Mouse (Mus musculus) 3134 (cell line): ENCODE results near the gene Sf3a2.
"Not testable (repeated sequence)": the region's sequence is repeated elsewhere in the genome, so short reads cannot be mapped to it uniquely, and the experiment has no call there.

Experiments used
- DNase-seq: peaks from one replicate; pipeline ENCODE4 v3.0.0-alpha.2; 2011; ENCODE audit warnings: low spot score; ENCODE audit not compliant: insufficient read length; ENCODE audit errors: extremely low read depth

Sf3a2 gene

DNA sequence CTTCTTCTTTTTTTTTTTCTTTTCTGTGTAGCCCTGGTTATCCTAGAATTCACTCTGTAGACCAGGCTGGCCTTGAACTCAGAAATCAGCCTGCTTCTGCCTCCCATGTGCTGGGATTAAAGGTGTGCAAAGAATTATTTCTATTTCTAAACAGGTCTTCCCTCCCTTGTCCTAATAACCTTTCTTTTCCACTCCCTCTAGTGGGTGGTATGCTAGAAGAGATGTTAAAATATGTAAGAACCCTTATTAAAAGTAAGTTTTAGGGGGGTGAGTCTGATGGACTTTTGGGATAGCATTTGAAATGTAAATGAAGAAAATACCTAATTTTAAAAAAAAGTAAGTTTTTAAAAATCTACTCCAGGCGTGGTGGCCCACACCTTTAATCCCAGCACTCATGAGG, 25.3 kb downstream of the Sf3a2 start:
- no peak for DNase-seq

DNA sequence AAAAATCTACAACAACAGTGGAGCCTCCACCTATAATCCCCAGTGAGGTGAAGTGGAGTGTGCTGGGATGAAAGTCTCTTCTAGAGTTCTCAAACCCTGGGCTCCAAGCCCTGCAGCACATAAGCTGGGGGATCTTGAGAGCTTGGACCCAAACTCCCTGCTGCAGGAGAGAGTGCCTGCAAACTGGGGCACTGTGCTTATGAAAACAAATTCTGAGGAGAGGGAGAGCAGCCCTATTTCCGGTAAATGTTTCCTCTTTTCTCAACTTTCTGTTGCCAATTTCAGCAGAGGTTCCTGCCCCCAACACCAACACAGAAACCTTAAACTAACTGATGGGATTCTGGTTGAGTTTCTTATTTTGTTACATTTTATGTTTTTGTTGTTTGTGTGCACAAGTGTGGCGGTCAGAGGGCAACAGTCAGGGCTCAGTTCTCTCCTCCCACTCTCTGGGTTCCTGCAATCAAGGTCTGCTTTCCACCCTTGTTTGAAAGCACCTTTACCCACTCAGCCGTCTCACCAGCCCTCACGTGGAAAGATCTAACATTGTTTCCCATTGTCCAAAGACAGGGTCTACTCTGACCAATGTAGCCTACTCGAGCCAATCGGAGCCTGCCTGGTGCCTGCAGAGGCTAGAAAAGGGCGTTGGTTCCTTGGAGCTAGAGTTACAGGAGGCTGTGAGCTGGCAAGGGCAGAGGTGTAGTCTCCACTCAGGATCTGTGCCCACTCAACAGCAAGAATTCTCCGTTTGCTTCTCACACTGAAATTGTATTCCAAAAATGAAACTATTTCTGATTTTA, 26.0 kb downstream of the Sf3a2 start:
- peak; percentile 41 for DNase-seq

GRCm38 (mm10) chr10:80824827-80825226, 26.8 kb downstream of the Sf3a2 start:
- no peak for DNase-seq

- DNase-seq = peak; percentile 97
Measured at GRCm38 (mm10) chr10:80826151-80827062, 28.4 kb downstream of the Sf3a2 start, which contains the start of gene Oaz1. Gene Oaz1 (plus strand): TSS chr10:80826656.

DNA sequence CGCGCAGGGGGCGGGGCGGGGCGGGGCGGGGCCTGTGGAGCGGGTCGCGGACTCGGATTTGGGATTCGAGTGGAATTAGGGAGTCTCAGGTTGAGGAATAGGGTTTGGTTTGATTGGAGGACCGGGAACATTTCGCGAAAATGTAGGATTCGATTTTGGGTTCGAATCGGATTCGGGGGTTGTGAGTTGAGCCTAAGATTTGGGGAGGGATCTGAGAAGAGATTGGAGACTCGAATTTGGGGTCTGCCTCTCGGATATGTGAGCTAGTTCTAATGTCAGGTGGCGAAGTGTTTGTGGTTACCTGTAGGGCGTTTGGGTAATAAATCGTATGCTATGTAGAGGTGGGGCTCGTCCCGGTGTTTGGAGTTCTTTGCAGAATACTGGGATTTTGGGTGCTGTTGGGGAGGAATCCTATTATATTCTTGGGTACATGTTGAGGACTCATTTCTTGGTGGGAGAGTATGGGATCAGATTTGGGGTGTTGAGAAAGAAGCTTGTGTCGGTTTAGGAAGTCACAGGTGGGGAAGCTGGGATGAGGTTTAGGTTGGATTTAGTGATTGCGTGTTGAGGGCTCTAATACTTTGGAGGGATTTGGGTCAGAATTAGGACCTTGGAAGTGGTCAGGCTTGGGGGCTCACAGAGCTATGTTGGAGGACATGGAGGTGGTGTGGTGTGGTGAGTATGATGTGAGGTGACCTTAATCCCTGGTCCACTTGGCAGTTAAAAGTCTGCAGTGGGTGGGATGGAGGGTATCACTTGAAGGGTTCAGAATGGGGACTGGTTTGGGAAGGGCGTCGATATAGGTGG, 29.3 kb downstream of the Sf3a2 start:
- no peak for DNase-seq

DNA sequence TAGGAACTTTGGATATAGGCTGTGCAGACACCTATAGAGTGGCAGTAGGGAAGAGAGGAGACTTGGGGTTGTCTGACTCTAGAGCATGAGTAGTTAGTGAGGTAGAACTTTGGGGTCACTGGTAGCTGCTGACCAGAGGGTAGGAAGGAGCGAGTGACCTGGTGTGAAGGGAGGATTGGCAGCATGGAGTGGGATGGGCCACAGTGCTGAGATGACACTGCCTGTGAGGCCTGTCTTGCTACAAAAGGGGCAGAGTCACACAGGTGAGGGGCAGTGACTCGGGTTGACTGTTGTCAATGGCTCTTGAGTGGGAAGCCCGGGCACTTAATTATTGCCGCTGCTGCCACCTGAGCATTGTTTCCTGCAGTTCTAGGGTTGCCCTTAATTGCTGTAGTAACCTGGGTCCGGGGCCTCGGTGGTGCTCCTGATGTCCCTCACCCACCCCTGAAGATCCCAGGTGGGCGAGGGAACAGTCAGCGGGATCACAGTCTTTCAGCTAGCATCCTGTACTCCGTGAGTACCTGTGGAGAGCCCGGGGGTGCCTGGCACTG, 29.9 kb downstream of the Sf3a2 start:
- DNase-seq = no peak

- not testable (repeated sequence) for DNase-seq
Measured at GRCm38 (mm10) chr10:80828587-80828986, 30.6 kb downstream of the Sf3a2 start.

DNA sequence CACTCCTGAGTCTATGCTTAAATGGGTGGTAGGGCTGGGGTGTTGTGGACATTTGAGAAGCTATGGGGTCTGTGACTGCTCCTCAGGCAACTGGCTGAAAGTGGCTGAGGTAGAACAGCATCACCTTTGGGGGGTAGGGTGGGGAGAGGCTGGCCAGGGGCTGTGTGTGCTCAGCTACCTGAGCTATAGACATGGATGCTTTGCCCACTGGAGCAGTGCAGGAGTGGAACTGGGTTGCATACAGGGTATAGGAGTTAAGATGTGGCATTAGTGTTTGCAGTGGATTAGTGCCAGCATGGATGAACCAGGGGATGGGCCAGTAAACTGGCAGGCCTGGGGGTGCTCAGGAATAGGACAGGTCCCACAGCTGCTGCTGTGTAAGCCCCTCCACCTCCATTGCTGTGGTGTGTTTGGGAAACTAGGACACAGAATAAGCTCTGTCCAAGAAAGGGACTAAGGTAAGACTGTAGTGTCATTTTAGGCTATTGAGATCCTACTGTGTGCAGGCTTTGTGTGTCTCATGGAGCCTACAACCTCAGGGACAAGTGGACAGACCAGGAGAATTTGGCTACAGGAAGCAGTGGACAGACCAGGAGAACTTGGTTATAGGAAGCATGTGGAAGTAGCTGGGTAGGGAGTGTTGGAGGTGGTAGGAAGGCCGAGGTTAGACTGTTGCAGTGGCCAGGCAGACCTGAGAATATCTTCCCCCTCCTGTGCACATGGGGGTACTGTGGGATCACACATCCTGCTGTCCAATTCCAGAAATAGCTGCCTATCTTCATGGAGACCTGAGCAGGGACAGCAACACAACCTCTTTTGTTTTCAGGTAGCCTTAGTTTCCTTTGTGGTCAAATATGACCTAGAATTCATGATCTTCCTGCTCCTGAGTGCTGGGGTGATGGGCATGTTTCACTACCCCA, 31.6 kb downstream of the Sf3a2 start:
- DNase-seq = no peak

DNA sequence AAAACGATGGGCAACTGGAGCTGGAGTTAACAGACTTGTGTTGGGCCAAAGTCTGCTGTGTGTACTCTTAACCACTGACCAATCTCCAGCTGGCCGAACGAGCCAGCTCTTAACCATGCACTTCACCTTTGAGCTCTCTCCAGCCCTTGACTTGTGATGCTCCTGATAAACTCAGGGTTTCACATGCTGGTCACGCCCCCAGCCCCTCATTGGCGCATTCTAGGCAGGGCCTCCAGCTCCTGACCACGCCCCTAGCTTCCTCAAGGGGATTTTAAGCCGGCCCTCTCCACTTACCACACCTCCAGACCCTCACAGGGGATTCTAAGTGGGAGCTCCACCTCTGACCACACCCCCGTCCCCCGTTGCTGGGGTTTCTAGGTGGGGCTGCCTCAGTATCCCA, 33.1 kb downstream of the Sf3a2 start:
- peak; percentile 47 for DNase-seq

GRCm38 (mm10) chr10:80832818-80833217, 34.8 kb downstream of the Sf3a2 start:
- DNase-seq = no peak

- no peak for DNase-seq
Measured at GRCm38 (mm10) chr10:80835617-80836016, 37.6 kb downstream of the Sf3a2 start.

DNA sequence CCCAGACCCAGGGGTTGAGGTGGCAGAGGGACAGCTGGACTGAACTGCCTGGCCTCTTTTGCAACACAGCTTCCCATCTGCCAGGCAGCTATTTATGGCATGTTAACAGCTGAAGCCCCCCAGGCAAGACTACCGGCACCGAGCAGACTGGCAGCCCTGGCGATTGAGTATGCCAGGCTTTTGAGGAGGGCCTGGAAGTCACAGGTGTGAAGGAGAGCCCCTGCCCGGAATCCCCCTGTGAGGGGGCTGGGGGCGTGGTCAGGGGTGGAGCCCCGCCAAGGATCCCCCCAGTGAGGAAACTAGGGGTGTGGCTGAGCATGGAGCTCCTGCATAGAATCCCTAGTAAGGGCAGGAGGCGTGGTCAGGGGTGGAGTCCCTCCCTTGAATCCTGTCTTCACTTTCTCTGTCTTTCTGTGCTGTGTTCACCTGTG, 39.0 kb downstream of the Sf3a2 start:
- no peak for DNase-seq

DNA sequence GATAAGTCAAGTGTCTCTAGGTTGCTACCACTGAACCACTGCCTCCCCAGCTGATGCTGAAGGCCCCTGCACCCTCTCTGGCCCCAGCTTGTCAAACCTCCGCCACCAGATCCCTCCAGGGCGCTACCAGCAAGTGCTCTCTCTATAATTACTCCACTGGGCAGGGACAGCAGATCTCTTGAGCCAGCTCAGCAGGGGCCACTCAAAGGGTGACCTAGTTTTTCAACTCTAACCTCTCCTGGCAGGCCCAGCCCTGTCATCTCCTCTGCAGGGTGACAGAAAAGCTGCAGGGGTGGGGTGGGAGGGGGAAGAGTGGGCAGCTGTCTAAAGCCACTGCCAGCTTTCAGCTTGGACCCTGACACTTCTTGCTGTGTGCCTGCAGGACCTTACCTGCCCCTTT, 39.8 kb downstream of the Sf3a2 start:
- no peak for DNase-seq

DNA sequence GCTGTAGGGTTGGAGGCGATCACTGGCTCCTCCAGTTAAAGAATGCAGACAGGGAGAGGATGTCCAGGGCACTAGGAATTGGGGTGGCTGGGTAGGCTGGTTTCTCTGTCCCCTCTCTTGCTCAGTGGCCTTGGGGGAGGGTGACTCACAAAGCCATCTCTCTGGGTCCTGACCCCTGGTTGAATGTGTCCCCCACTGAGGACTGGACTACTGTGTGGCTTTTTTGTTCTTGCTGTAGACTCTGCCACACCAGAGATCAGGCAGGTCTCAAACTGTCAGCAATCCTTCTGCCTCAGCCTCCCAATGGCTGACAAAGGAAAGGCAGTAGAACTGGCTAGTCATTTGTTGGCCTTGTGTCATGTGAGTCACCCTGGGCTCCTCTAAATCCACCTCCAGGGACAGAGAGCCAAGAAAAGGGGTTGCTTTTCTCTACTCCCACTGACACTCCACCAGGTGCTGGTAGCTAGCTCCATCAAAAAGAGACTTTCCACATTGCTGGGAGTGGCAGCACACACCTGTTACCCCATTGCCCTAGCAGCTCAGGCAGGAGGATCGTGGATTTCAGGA, 40.4 kb downstream of the Sf3a2 start:
- no peak for DNase-seq

- DNase-seq = no peak
Measured at GRCm38 (mm10) chr10:80839848-80840247, 41.9 kb downstream of the Sf3a2 start.

- DNase-seq = no peak
Measured at GRCm38 (mm10) chr10:80841685-80842084, 43.7 kb downstream of the Sf3a2 start.

DNA sequence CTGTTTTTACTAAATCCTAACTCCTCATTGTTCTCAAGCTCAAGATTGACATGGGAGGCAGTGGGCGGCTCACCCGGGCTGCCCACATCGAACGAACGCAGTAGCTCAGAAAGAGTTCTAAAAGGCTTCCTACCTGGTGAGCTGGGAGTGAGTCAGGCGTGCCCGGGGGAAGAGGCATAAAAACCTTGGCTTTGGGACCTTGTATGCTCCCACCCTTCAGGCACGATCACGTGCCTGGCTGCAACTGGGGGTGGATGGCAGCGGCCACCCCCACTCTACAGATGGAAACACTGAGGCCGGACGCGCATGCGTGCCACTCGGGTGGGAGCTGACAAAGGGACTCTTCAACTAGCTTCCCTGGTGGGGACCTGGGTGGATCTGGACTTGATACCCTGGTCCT, 44.3 kb downstream of the Sf3a2 start:
- no peak for DNase-seq

- no peak for DNase-seq
Measured at GRCm38 (mm10) chr10:80843087-80843930, 45.3 kb downstream of the Sf3a2 start.
